Mouse (Mus musculus): ENCODE results near the gene 6430548M08Rik. TPM values are rescaled to one million over a fixed set of nuclear protein-coding genes. Genes with fewer than 3 reads are reported as not detected.

Gene 6430548M08Rik
- polyA plus RNA-seq, 1 experiment, result 4.9 TPM

DNA sequence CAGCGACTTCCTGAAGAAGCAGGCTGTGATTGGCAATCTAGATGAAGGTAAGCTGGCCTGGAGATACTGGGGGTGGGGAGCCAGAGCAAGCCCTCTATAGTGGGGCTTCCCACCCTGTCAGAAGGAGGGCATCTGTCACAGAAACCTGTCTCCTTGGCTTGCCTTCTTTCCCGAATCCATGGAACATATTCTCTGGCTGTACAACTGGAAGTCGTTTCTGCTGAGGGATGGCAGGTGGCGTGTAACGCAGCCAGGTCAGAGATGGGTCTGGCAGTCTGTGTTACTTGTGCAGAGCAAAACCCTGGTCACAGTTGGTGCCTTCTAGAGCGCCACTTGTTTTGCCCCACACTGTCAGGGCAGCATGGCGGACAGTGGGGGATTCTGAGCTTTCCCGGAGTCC lies 46.4 kb downstream of the 6430548M08Rik start:
- no peak for DNase-seq
- Histone ChIP-seq H3K4me3 (ENCODE audit: control insufficient read depth, insufficient read depth, low read length) (no peak overlapping the region), H3K4me1 (replicated peaks; ENCODE audit: control insufficient read depth, insufficient read depth, low read length) (peaks cover 3% of the 10 kb centered on the region; the same call in 1 of the 2 replicates), H3K27me3 (ENCODE audit: control insufficient read depth, insufficient read depth, low read length) (no peaks in the 10 kb centered on the region), H3K36me3 (ENCODE audit: control insufficient read depth, insufficient read depth, low read length) (no peaks in the 10 kb centered on the region), H3K27ac (ENCODE audit: control insufficient read depth, insufficient read depth, low read length) (no peak overlapping the region)
- TF ChIP-seq POLR2A (IDR thresholded peaks at IDR 0.05; ENCODE audit: control insufficient read depth, extremely low read depth, insufficient read depth, low read length, poor library complexity), result no peak
- 90% methylated on average over 8 of the region's 8 CpGs for WGBS

- DNase-seq, result no peak
- Histone ChIP-seq H3K4me1 (replicated peaks; ENCODE audit: control insufficient read depth, insufficient read depth, low read length) (no peaks in the 10 kb centered on the region), H3K36me3 (ENCODE audit: control insufficient read depth, insufficient read depth, low read length) (no peaks in the 10 kb centered on the region), H3K27me3 (ENCODE audit: control insufficient read depth, insufficient read depth, low read length) (no peaks in the 10 kb centered on the region), H3K27ac (ENCODE audit: control insufficient read depth, insufficient read depth, low read length) (no peak overlapping the region), H3K4me3 (ENCODE audit: control insufficient read depth, insufficient read depth, low read length) (no peak overlapping the region)
- no peak for TF ChIP-seq POLR2A (IDR thresholded peaks at IDR 0.05; ENCODE audit: control insufficient read depth, extremely low read depth, insufficient read depth, low read length, poor library complexity)
- TF ChIP-seq CTCF (IDR thresholded peaks at IDR 0.05; ENCODE audit: borderline replicate concordance, control insufficient read depth, extremely low read depth, insufficient read depth, low read length, poor library complexity), result no peak
- 96% methylated on average over 16 of the region's 16 CpGs for WGBS
Observed at GRCm38 (mm10) chr8:120161658-120162403, 47.9 kb downstream of the 6430548M08Rik start.

GRCm38 (mm10) chr8:120162404-120162752 lies 48.4 kb downstream of the 6430548M08Rik start:
- no peak for DNase-seq
- Histone ChIP-seq H3K36me3 (ENCODE audit: control insufficient read depth, insufficient read depth, low read length) (no peaks in the 10 kb centered on the region), H3K4me3 (ENCODE audit: control insufficient read depth, insufficient read depth, low read length) (no peak overlapping the region), H3K4me1 (replicated peaks; ENCODE audit: control insufficient read depth, insufficient read depth, low read length) (no peaks in the 10 kb centered on the region), H3K27me3 (ENCODE audit: control insufficient read depth, insufficient read depth, low read length) (no peaks in the 10 kb centered on the region), H3K27ac (ENCODE audit: control insufficient read depth, insufficient read depth, low read length) (no peak overlapping the region)
- 53% methylated on average over 5 of the region's 5 CpGs for WGBS
- TF ChIP-seq POLR2A (IDR thresholded peaks at IDR 0.05; ENCODE audit: control insufficient read depth, extremely low read depth, insufficient read depth, low read length, poor library complexity) (no peak), CTCF (IDR thresholded peaks at IDR 0.05; ENCODE audit: borderline replicate concordance, control insufficient read depth, extremely low read depth, insufficient read depth, low read length, poor library complexity) (no peak)

GRCm38 (mm10) chr8:120163376-120163775 lies 49.4 kb downstream of the 6430548M08Rik start:
- Histone ChIP-seq H3K36me3 (ENCODE audit: control insufficient read depth, insufficient read depth, low read length) (no peaks in the 10 kb centered on the region), H3K4me1 (replicated peaks; ENCODE audit: control insufficient read depth, insufficient read depth, low read length) (no peaks in the 10 kb centered on the region), H3K4me3 (ENCODE audit: control insufficient read depth, insufficient read depth, low read length) (no peak overlapping the region), H3K27ac (ENCODE audit: control insufficient read depth, insufficient read depth, low read length) (no peak overlapping the region), H3K27me3 (ENCODE audit: control insufficient read depth, insufficient read depth, low read length) (no peaks in the 10 kb centered on the region)
- no peak for DNase-seq
- WGBS, result 88% methylated on average over 8 of the region's 8 CpGs
- TF ChIP-seq CTCF (IDR thresholded peaks at IDR 0.05; ENCODE audit: borderline replicate concordance, control insufficient read depth, extremely low read depth, insufficient read depth, low read length, poor library complexity) (no peak), POLR2A (IDR thresholded peaks at IDR 0.05; ENCODE audit: control insufficient read depth, extremely low read depth, insufficient read depth, low read length, poor library complexity) (no peak)

DNA sequence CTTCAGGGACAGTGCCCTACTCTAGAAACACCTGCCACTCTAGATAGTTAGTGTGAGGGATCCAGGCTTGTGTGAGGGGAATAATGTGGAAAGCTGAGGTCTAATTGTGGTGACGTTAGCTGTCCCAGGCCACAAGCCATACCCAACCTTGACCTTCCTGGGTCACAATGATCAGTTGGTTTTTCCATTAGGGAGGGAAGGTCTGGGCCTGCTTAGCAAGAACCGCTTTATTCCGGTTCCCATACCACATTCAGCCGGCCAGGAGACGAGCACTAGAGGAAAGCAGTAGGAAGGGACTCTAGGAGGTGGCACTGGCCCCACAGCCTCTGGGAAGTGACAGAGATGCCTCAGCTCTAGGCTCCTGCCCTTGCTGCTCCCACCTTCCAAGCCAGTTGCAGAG lies 50.1 kb downstream of the 6430548M08Rik start:
- DNase-seq, result no peak

GRCm38 (mm10) chr8:120167136-120167535 lies 53.2 kb downstream of the 6430548M08Rik start:
- whole genome bisulfite sequencing, result 90% methylated on average over 8 of the region's 8 CpGs
- H3K36me3 ChIP-seq (ENCODE audit: control insufficient read depth, insufficient read depth, low read length), result no peaks in the 10 kb centered on the region
- TF ChIP-seq CTCF (IDR thresholded peaks at IDR 0.05; ENCODE audit: borderline replicate concordance, control insufficient read depth, extremely low read depth, insufficient read depth, low read length, poor library complexity) (no peak), POLR2A (IDR thresholded peaks at IDR 0.05; ENCODE audit: control insufficient read depth, extremely low read depth, insufficient read depth, low read length, poor library complexity) (no peak)

More for the DNA sequence above, 50.1 kb downstream of the 6430548M08Rik start:
- Histone ChIP-seq H3K36me3 (ENCODE audit: control insufficient read depth, insufficient read depth, low read length) (no peaks in the 10 kb centered on the region), H3K27me3 (ENCODE audit: control insufficient read depth, insufficient read depth, low read length) (no peaks in the 10 kb centered on the region), H3K27ac (ENCODE audit: control insufficient read depth, insufficient read depth, low read length) (no peak overlapping the region), H3K4me1 (replicated peaks; ENCODE audit: control insufficient read depth, insufficient read depth, low read length) (no peaks in the 10 kb centered on the region), H3K4me3 (ENCODE audit: control insufficient read depth, insufficient read depth, low read length) (no peak overlapping the region)
- TF ChIP-seq CTCF (IDR thresholded peaks at IDR 0.05; ENCODE audit: borderline replicate concordance, control insufficient read depth, extremely low read depth, insufficient read depth, low read length, poor library complexity), result no peak
- TF ChIP-seq POLR2A (IDR thresholded peaks at IDR 0.05; ENCODE audit: control insufficient read depth, extremely low read depth, insufficient read depth, low read length, poor library complexity), result no peak
- 98% methylated on average over 5 of the region's 5 CpGs for WGBS

DNA sequence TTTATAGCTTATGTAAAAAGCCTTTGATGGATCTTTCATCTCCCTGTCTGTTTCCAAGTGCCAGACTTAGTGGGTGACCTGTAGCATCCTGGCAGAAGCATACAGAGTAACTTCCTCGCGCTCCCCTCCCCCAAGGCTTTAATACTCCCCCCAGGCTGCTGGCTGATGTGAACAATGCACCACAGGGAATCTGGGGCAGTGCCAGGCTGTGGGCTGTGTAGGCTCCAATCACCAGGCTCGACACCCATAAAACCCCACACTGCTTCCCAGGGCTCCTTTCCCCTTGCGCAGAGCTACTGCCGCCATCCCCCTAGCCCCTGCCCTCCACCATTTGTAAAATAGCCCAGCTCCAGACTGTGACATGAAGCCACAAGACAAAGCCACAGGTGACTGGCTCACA lies 53.9 kb downstream of the 6430548M08Rik start:
- H3K4me3 ChIP-seq (ENCODE audit: control insufficient read depth, insufficient read depth, low read length), result no peak overlapping the region
- no peak for DNase-seq
- no peaks in the 10 kb centered on the region for H3K36me3 ChIP-seq (ENCODE audit: control insufficient read depth, insufficient read depth, low read length)
- no peaks in the 10 kb centered on the region for H3K4me1 ChIP-seq (replicated peaks; ENCODE audit: control insufficient read depth, insufficient read depth, low read length)
- H3K27ac ChIP-seq (ENCODE audit: control insufficient read depth, insufficient read depth, low read length), result no peak overlapping the region
- no peaks in the 10 kb centered on the region for H3K27me3 ChIP-seq (ENCODE audit: control insufficient read depth, insufficient read depth, low read length)
- TF ChIP-seq CTCF (IDR thresholded peaks at IDR 0.05; ENCODE audit: borderline replicate concordance, control insufficient read depth, extremely low read depth, insufficient read depth, low read length, poor library complexity) (no peak), POLR2A (IDR thresholded peaks at IDR 0.05; ENCODE audit: control insufficient read depth, extremely low read depth, insufficient read depth, low read length, poor library complexity) (no peak)
- 31% methylated on average over 5 of the region's 5 CpGs for WGBS

More at GRCm38 (mm10) chr8:120167136-120167535, 53.2 kb downstream of the 6430548M08Rik start:
- Histone ChIP-seq H3K4me1 (replicated peaks; ENCODE audit: control insufficient read depth, insufficient read depth, low read length) (no peaks in the 10 kb centered on the region), H3K4me3 (ENCODE audit: control insufficient read depth, insufficient read depth, low read length) (no peak overlapping the region), H3K27ac (ENCODE audit: control insufficient read depth, insufficient read depth, low read length) (no peak overlapping the region), H3K27me3 (ENCODE audit: control insufficient read depth, insufficient read depth, low read length) (no peaks in the 10 kb centered on the region)
- DNase-seq, result no peak

Measured in thymus, adult 2 months (tissue).